Mouse (Mus musculus) T-helper 17 cell (primary cell): ENCODE data around the gene Iqub.

ENCODE experiments used
- in situ Hi-C, 2 experiments: fragments of 300-600 bp; cut with MboI, MseI; formaldehyde crosslinking; loops; 1 replicate in 1 of 2; 2 replicates in 1 of 2; pipeline ENCODE4 v1.15.1; 2025; ENCODE audit warnings: high pct_unique_total_duplicates in 2 of 2

Gene Iqub

GRCm38 (mm10) chr6:24514552-24515284 is at the start of gene Iqub:
TSS of gene Iqub (minus strand) at chr6:24515067.
- in situ Hi-C loops, result loop anchor here in 1 of 2 experiments (25.0 kb wide), 1 partner anchor 1248 kb away; no protein-coding TSS in a partner anchor

- in situ Hi-C loops, result no loop called here
Measured at GRCm38 (mm10) chr6:24564081-24564480, 49.2 kb upstream of the Iqub start.

GRCm38 (mm10) chr6:24555488-24555887 is 40.6 kb upstream of the Iqub start:
- in situ Hi-C loops, result no loop called here

GRCm38 (mm10) chr6:24554427-24555086 is 39.7 kb upstream of the Iqub start:
- in situ Hi-C loops, result no loop called here

- in situ Hi-C loops, result no loop called here
Measured at GRCm38 (mm10) chr6:24552046-24552445, 37.2 kb upstream of the Iqub start.

- in situ Hi-C loops, result no loop called here
Measured at GRCm38 (mm10) chr6:24549801-24550200, 34.9 kb upstream of the Iqub start.

GRCm38 (mm10) chr6:24546716-24547420 is 32.0 kb upstream of the Iqub start:
- in situ Hi-C loops, result no loop called here

GRCm38 (mm10) chr6:24543119-24543591 is 28.3 kb upstream of the Iqub start:
- in situ Hi-C loops, result no loop called here

- in situ Hi-C loops, result no loop called here
Measured at GRCm38 (mm10) chr6:24542393-24542792, 27.5 kb upstream of the Iqub start.

- in situ Hi-C loops, result no loop called here
Measured at GRCm38 (mm10) chr6:24540106-24540505, 25.2 kb upstream of the Iqub start.

- in situ Hi-C loops, result no loop called here
Measured at GRCm38 (mm10) chr6:24538435-24538834, 23.6 kb upstream of the Iqub start.

GRCm38 (mm10) chr6:24532804-24533203 is 17.9 kb upstream of the Iqub start:
- in situ Hi-C loops, result no loop called here

- in situ Hi-C loops, result no loop called here
Measured at GRCm38 (mm10) chr6:24530711-24531420, 16.0 kb upstream of the Iqub start.

GRCm38 (mm10) chr6:24530166-24530565 is 15.3 kb upstream of the Iqub start:
- in situ Hi-C loops, result no loop called here

- in situ Hi-C loops, result loop anchor here (5.0 to 10.0 kb wide), 4 partner anchors 107 to 1277 kb away; partner anchors contain the start of genes Pot1a (in 1 of the 2) and Wasl (in 1 of the 2)
Measured at GRCm38 (mm10) chr6:24528064-24528243, 13.1 kb upstream of the Iqub start, which contains the start of gene Asb15. TSS of gene Asb15 (plus strand) at chr6:24528144.

GRCm38 (mm10) chr6:24527155-24528063 is 12.5 kb upstream of the Iqub start, which contains the start of gene Ndufa5:
TSS of gene Ndufa5 (minus strand) at chr6:24528013.
- in situ Hi-C loops, result loop anchor here (5.0 to 10.0 kb wide), 4 partner anchors 107 to 1277 kb away; partner anchors contain the start of genes Pot1a (in 1 of the 2) and Wasl (in 1 of the 2)

GRCm38 (mm10) chr6:24525705-24526104 is 10.8 kb upstream of the Iqub start:
- in situ Hi-C loops, result loop anchor here (5.0 to 10.0 kb wide), 4 partner anchors 109 to 1279 kb away; partner anchors contain the start of genes Pot1a (in 1 of the 2) and Wasl (in 1 of the 2)

GRCm38 (mm10) chr6:24516197-24516596 is 1.3 kb upstream of the Iqub start:
- in situ Hi-C loops, result loop anchor here in 1 of 2 experiments (25.0 kb wide), 1 partner anchor 1246 kb away; no protein-coding TSS in a partner anchor

GRCm38 (mm10) chr6:24504141-24504540 is 10.7 kb downstream of the Iqub start:
- in situ Hi-C loops, result loop anchor here in 1 of 2 experiments (25.0 kb wide), 1 partner anchor 1258 kb away; no protein-coding TSS in a partner anchor

GRCm38 (mm10) chr6:24490341-24490740 is 24.5 kb downstream of the Iqub start:
- in situ Hi-C loops, result no loop called here
